In genomic region chrX:19311809-19312559, GRCm38 (mm10) we compare ENCODE assay signal across 13 mouse cellular contexts.
"Had no signal": no experiment of that assay in that cellular context is flagged by ENCODE, and none has a peak within 500 bp of the region (broad histone marks: within the 10 kb centered on the region; RNA-seq: fewer than 3 reads in every experiment).

No protein-coding gene starts in this region.

- ATAC-seq: lung, postnatal 0 days; midbrain, embryonic 13.5 days had no signal

- DNase-seq: kidney, adult 2 months; lung, adult 2 months; lung, postnatal 36 days; right cerebral cortex, postnatal 14 days; thymus, adult 2 months; thymus, postnatal 25 days had no signal

- H3K4me1 ChIP-seq: limb, embryonic 10.5 days; liver, embryonic 15.5 days; midbrain, embryonic 13.5 days; stomach, embryonic 15.5 days had no signal

- H3K27ac ChIP-seq: left cerebral cortex, adult 2 months; limb, embryonic 10.5 days; liver, embryonic 15.5 days; midbrain, embryonic 13.5 days; stomach, embryonic 15.5 days had no signal

- H3K27me3 ChIP-seq: liver, embryonic 15.5 days; midbrain, embryonic 13.5 days; stomach, embryonic 15.5 days had no signal

- H3K4me3 ChIP-seq: left cerebral cortex, adult 2 months; limb, embryonic 10.5 days; liver, embryonic 15.5 days; midbrain, embryonic 13.5 days; stomach, embryonic 15.5 days had no signal

- H3K9ac ChIP-seq: liver, embryonic 15.5 days; midbrain, embryonic 13.5 days; stomach, embryonic 15.5 days had no signal

- H3K36me3 ChIP-seq: limb, embryonic 10.5 days; liver, embryonic 15.5 days; midbrain, embryonic 13.5 days; stomach, embryonic 15.5 days had no signal

- H3K4me2 ChIP-seq: liver, embryonic 11.5 days; liver, embryonic 15.5 days; midbrain, embryonic 13.5 days; stomach, embryonic 15.5 days had no signal

- H3K9me3 ChIP-seq: limb, embryonic 10.5 days; liver, embryonic 15.5 days; midbrain, embryonic 13.5 days; stomach, embryonic 15.5 days had no signal
